Mouse (Mus musculus) limb, embryonic 10.5 days (tissue): ENCODE measurements at regions not wholly inside any gene's neighbourhood (a gene's known extent, or its start where the extent isn't known, plus 50 kb on each side); places are given as distances from the start of the nearest gene placed in this dataset.

Experiments
- DNase-seq: peaks from one replicate; pipeline ENCODE4 v3.0.0-alpha.2; 2017; ENCODE audit warnings: low spot score
- H3K27ac ChIP-seq: fragments of 300-500 bp; sonication (generic); 2 replicates; pipeline ENCODE4 v1.5.1; 2016; ENCODE audit warnings: mild to moderate bottlenecking
- H3K27me3 ChIP-seq: fragments of 300-500 bp; sonication (generic); 2 replicates; pipeline ENCODE4 v1.6.1; 2016; ENCODE audit warnings: low read depth, mild to moderate bottlenecking; ENCODE audit not compliant: poor library complexity, severe bottlenecking
- H3K36me3 ChIP-seq: fragments of 300-500 bp; sonication (generic); 2 replicates; pipeline ENCODE4 v1.6.1; 2016; ENCODE audit warnings: mild to moderate bottlenecking, moderate library complexity
- H3K4me1 ChIP-seq: fragments of 300-500 bp; sonication (generic); 2 replicates; pipeline ENCODE4 v1.6.1; 2016
- H3K4me3 ChIP-seq: fragments of 300-500 bp; sonication (generic); 2 replicates; pipeline ENCODE4 v1.5.1; 2016; ENCODE audit warnings: mild to moderate bottlenecking, moderate library complexity
- H3K9me3 ChIP-seq: fragments of 300-500 bp; sonication (generic); replicated peaks from 2 replicates; pipeline ENCODE4 v1.6.1; 2016; ENCODE audit warnings: mild to moderate bottlenecking
- WGBS: fragments of 180-500 bp; shearing (Covaris S2); methylation state at CpG from one replicate; pipeline ENCODE4 v1.1.7; 2016; 5-methylcytosine and 5-hydroxymethylcytosine counted together

DNA sequence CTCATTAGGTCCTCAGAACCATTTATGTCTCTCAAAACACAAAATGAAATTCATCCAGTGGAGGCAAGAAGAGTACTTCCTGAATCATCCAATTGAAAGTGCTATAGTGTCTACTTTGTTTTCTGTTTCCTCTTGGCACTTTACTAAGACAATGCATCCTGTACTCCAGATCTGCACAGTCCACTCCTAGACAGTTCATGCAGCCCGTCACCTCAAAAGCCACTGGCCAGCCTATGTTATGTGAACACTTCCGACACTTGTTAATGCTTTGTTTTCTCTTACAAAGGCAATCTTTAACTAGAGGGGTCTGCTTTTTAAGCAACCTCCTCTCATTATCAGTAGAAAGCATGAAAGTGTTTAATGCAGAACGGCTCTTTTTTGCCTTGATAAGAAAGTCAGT lies 597.1 kb upstream of the Sptlc3 start:
- Histone ChIP-seq H3K36me3 (no peaks in the 10 kb centered on the region), H3K4me3 (no peak overlapping the region), H3K9me3 (no peaks in the 10 kb centered on the region), H3K4me1 (0 out of 2 replicates have a peak, but pooled peaks cover 4% of the 10 kb centered on the region), H3K27me3 (no peaks in the 10 kb centered on the region), H3K27ac (no peak overlapping the region)
- 79% methylated on average over 3 of the region's 3 CpGs for WGBS
- DNase-seq: no peak

DNA sequence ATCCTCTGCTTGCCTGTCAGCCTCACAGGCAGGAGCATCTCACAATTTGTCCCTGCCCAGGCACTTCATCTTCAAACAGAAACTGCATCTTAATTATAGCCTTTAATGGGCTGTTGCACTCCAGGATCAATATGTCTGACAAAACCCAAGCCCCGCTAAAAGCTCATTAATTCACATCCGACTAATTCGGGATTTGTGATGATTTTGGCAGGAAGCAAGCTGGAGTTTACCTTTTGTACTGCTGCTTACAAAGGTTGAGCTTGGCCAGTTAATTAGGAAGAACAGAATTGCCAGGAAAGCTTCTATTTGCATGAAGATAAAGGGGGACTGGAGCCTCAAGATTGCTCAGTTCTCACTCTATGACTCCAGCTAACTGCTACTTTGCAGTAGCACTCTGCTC lies 596.6 kb upstream of the Sptlc3 start:
- WGBS: 34% methylated on average over 3 of the region's 3 CpGs
- no peaks in the 10 kb centered on the region for H3K27me3 ChIP-seq
- no peak overlapping the region for H3K4me3 ChIP-seq
- H3K4me1 ChIP-seq: 0 out of 2 replicates have a peak, but pooled peaks cover 4% of the 10 kb centered on the region
- no peaks in the 10 kb centered on the region for H3K36me3 ChIP-seq
- DNase-seq: no peak
- H3K27ac ChIP-seq: no peak overlapping the region
- H3K9me3 ChIP-seq: no peaks in the 10 kb centered on the region

DNA sequence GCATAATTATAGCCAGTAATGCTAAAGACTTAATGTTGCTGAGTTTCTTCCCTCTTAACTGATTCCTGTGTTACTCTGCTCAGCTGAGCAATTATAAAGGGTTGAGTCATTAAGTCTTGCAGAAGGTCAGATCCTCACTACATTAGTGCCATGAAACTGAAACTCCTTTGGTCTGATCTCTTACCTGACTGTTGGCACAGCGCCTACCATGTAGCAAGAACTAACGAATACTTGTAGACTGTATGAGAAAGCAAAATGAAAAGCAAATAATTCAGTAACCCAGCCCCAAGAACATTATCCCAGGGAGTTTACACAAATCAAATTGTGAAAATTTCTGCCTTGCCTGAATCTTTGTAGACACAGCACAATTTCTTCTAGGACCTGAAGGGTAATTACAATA lies 556.5 kb upstream of the Sptlc3 start:
- Histone ChIP-seq H3K27me3 (no peaks in the 10 kb centered on the region), H3K27ac (no peak overlapping the region), H3K36me3 (no peaks in the 10 kb centered on the region), H3K4me1 (no peaks in the 10 kb centered on the region), H3K4me3 (no peak overlapping the region), H3K9me3 (no peaks in the 10 kb centered on the region)
- DNase-seq: no peak
- 93% methylated on average over 2 of the region's 2 CpGs for WGBS

DNA sequence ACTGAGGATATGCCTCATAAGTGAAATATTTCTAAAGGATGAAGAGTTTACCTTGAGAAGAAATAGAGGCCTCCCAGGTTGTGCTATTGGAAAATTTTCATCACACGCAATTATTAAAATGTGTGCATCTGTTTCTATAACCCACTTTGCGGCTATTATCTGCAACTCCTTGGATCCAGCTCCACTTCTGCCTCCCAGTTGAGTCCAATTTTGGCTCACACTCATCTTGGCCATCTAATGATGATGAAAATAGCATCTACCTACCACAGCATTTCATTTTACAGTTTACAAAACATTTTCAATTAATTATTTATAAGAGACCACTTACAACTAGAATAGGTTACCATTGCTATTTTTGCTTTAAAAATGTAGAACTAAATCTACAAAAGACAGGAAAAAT lies 554.3 kb upstream of the Sptlc3 start:
- Histone ChIP-seq H3K27ac (no peak overlapping the region), H3K9me3 (no peaks in the 10 kb centered on the region), H3K27me3 (no peaks in the 10 kb centered on the region), H3K36me3 (no peaks in the 10 kb centered on the region), H3K4me3 (no peak overlapping the region), H3K4me1 (no peaks in the 10 kb centered on the region)
- DNase-seq: no peak
- 92% methylated on average over 2 of the region's 2 CpGs for WGBS

DNA sequence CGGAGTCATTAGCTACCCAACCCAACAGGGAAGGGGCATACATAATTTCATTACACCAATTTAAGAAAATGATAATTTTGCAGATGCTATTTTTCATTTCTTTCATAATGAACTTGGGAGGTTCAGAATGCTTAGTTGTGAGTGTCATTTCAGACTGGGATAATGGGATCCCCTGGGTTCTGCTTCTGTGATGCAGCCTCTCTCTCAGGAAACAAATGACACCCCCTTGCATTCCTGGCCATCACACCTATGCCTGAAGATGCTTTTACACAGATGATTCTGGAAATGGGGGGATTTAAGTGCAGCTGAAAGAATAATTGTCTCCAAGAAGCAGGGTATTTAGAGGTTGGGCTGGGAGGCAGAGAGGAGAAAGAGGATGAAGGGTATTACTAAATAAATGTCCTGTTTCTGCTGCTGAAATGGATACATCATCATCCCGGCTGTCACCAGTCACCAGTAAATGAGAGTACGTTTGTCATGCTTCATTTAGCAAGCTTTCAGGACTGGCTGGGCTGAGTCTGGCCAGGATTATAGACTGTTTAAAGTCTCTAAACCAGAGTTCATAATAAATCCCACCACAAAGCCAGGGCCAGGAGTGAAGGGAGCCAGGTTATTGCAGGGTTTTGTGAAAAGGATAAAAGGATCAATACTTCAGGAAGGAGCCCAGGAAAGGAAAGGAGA lies 527.5 kb upstream of the Sptlc3 start:
- no peak for DNase-seq
- Histone ChIP-seq H3K27ac (no peak overlapping the region), H3K4me1 (no peaks in the 10 kb centered on the region), H3K27me3 (no peaks in the 10 kb centered on the region), H3K9me3 (no peaks in the 10 kb centered on the region), H3K36me3 (no peaks in the 10 kb centered on the region), H3K4me3 (no peak overlapping the region)
- 78% methylated on average over 3 of the region's 3 CpGs for WGBS

DNA sequence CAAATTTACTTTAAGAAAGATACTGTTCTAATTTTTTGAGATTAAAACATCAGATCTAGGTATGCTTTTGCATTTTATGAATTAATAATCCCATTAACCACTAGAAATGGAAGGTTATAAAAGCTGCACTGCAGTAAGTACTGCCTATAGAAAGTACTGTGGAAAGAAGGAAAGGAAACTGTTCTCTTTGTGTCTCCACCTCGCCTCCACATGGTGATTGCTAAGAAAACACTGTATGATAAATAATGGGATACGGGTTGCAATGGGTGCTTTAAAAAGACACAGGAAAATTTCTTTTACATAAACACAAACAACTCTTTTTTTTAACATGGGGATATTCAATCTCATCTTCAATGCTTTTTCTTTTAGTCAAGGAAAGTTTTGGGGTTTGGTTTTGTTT lies 519.2 kb upstream of the Sptlc3 start:
- H3K4me1 ChIP-seq: no peaks in the 10 kb centered on the region
- no peak for DNase-seq
- no peaks in the 10 kb centered on the region for H3K27me3 ChIP-seq
- 65% methylated on average over 2 of the region's 2 CpGs for WGBS
- no peaks in the 10 kb centered on the region for H3K9me3 ChIP-seq
- H3K4me3 ChIP-seq: no peak overlapping the region
- H3K36me3 ChIP-seq: no peaks in the 10 kb centered on the region
- H3K27ac ChIP-seq: no peak overlapping the region

DNA sequence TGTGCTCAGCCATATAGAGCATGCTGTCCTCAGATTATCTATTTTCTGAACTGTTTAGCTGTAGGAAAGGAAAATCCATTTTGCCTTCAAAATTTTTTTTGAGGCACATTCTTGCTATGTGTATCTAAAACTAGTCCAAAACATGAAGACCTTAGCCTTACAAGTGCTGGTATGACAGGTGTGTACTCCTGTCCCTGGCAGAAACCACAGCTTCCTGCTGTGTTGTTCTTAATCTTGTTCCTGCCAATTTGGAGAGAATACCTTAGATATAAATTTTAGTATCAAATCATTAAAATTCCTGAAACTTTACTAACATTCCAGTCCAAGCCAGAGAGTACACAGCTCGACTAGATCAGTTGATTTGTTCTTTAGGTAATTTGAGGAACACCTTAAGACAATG lies 503.7 kb upstream of the Sptlc3 start:
- Histone ChIP-seq H3K9me3 (no peaks in the 10 kb centered on the region), H3K27me3 (no peaks in the 10 kb centered on the region), H3K27ac (no peak overlapping the region), H3K4me3 (no peak overlapping the region), H3K4me1 (no peaks in the 10 kb centered on the region), H3K36me3 (no peaks in the 10 kb centered on the region)
- no peak for DNase-seq
- 58% methylated on average over 1 of the region's 1 CpGs for WGBS

DNA sequence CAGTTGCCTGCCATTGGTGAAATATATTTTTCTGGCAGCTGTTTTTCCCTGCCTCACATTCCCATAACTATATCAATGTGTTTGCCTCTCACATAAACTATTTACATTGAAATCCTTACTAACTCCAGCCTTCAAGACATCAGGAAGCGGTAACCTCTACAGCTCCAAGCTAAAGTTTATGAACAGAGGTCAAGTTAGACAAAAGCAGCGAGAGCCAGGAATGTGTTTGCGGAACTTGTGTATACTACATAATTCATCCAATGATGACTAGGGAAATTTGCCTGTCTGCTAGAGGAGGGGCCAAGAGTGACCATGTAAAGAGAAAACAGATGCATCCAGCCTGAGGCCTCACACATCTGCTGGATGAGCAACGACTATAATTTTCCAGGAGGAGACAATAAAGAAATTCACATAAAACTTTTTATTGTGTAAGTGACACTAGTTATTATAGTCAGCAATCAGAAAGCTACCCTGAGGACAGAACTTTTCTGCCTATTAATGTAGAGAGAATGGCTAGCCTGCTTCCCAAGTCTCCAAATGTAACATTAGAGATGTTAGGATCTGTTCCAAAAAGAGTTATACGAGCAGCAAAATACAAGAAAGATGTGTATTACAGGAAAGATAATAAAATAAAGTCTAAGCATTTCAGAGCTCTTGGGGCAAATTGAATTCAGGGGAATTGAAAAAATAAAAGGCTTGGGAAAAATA lies 461.5 kb upstream of the Sptlc3 start:
- 71% methylated on average over 5 of the region's 5 CpGs for WGBS
- H3K27me3 ChIP-seq: no peaks in the 10 kb centered on the region
- H3K4me3 ChIP-seq: no peak overlapping the region
- H3K4me1 ChIP-seq: no peaks in the 10 kb centered on the region
- H3K27ac ChIP-seq: no peak overlapping the region
- no peaks in the 10 kb centered on the region for H3K9me3 ChIP-seq
- DNase-seq: peak; percentile 33
- no peaks in the 10 kb centered on the region for H3K36me3 ChIP-seq

DNA sequence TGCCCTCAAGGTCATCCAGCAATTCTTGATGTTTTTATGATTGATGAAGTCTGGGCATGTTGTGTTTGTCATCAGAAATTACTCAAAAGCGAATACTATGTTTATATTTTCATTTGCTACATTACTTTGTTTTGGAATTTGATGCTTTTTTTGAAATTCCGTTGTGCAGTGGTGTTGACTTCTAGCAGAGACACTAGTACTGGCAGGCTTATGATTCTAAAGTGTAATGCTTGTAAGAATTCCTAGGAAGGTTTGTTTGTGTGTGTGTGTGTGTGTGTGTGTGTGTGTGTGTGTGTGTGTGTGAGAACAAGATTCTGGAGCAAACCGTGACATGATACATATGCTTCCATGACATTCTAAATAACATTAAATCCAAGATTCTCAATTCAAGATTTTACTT lies 458.9 kb upstream of the Sptlc3 start:
- H3K36me3 ChIP-seq: no peaks in the 10 kb centered on the region
- H3K9me3 ChIP-seq: no peaks in the 10 kb centered on the region
- no peak for DNase-seq
- no peaks in the 10 kb centered on the region for H3K27me3 ChIP-seq
- no peaks in the 10 kb centered on the region for H3K4me1 ChIP-seq
- WGBS: 83% methylated on average over 3 of the region's 3 CpGs
- H3K27ac ChIP-seq: no peak overlapping the region
- no peak overlapping the region for H3K4me3 ChIP-seq

DNA sequence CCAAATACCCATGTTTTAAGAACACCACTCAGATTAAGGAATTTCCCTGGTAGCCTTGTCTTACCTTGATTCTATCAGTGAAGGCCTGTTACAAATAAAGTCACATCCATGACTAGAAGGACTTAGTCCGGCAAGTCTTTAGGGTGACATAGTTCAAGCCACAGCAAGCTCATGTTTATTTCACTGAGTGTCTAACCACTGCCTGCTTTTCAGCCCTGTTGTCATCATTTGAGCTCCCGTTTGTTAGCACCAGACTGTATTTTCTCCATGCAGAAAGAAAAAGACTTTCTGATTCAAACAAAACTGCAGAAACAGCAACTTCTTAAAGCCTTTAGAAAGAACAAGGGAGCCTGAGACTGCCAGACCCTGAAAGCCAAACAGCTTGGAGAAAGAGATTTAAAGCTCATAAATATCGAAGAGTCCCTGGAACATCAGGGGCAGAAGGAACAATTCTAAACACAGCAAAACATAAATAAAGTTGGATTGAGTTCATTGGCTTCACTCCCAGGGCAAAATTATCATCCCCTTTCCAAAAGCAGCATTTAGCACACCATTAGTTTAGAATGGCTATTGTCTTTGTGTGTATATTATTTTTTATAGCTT lies 451.9 kb upstream of the Sptlc3 start:
- H3K4me3 ChIP-seq: no peak overlapping the region
- H3K9me3 ChIP-seq: no peaks in the 10 kb centered on the region
- no peaks in the 10 kb centered on the region for H3K27me3 ChIP-seq
- no peak overlapping the region for H3K27ac ChIP-seq
- no peaks in the 10 kb centered on the region for H3K36me3 ChIP-seq
- H3K4me1 ChIP-seq: no peaks in the 10 kb centered on the region
- 85% methylated on average over 3 of the region's 3 CpGs for WGBS
- no peak for DNase-seq

DNA sequence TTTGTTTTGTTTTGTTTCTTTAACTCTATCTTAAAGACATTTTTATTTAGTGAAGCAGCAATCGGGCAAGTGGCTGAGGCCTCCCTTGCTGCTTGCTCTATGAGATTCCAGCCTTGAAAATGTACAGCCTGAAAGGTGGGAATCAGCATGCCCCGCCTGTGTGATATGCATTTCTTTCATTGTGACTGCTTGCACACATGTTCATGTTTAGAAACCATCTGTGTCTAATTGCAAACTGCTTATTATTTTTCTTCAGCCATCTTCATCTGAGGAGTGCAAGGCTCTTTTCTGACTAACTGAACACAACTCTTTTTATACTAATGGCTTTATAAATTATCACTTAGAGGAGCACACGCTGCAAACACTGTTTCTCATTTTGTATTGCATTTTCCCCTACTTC lies 449.0 kb upstream of the Sptlc3 start:
- no peaks in the 10 kb centered on the region for H3K36me3 ChIP-seq
- H3K27me3 ChIP-seq: no peaks in the 10 kb centered on the region
- WGBS: 87% methylated on average over 3 of the region's 3 CpGs

DNA sequence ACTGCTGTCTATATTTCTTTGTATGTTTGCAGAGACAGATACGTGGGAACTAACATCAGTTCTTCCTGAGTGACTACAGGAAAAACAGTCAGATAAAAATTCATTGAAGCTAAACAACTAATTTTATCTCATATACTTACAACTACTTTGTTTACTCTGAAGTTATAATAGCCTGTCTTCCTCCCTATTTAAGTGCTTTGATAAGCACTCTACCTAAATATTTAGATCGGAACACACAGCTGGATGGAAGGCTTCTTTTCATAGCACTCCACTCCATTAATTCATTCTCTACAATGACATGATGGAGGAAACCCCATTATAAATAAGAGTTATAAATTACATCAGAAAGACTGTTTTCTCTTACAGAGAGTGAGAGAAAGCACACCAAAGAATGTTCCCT lies 438.5 kb upstream of the Sptlc3 start:
- Histone ChIP-seq H3K4me1 (no peaks in the 10 kb centered on the region), H3K9me3 (no peaks in the 10 kb centered on the region), H3K27me3 (no peaks in the 10 kb centered on the region), H3K27ac (no peak overlapping the region), H3K36me3 (no peaks in the 10 kb centered on the region), H3K4me3 (no peak overlapping the region)
- 84% methylated on average over 2 of the region's 2 CpGs for WGBS
- no peak for DNase-seq

More for the DNA sequence above, 449.0 kb upstream of the Sptlc3 start:
- DNase-seq: no peak
- no peak overlapping the region for H3K27ac ChIP-seq
- H3K4me3 ChIP-seq: no peak overlapping the region
- no peaks in the 10 kb centered on the region for H3K4me1 ChIP-seq
- no peaks in the 10 kb centered on the region for H3K9me3 ChIP-seq

DNA sequence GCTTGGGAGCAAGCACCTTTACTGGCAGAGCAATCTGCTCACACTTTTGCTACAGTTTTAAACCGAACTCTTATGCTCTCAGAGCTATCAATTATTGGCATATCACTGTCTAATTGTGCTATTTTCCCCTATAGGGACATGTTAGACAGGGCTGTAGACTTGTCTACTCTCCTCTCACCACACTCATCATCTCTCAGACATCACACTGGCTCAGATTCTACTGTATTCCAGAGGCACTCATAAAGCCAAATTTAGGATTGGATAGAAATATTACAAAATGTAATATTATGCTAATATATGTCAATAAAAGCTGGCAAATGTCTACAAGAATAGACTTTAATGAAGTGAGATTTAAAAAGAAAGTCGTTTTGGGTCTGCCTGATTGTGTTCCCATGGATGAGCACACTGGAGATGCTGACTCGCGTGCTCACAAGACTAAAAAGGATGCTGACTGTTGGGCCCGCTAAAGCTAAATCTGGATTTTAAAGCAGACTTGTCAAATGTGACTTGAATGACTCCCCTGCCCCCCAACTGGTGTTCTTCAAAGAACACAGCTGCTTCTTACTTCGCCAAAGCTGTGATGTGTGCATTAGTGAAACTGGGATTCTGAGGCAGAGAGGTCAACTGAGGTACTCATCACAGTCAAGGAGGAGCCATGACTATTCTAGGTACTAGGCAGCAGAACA lies 424.3 kb upstream of the Sptlc3 start:
- Histone ChIP-seq H3K4me1 (no peaks in the 10 kb centered on the region), H3K4me3 (no peak overlapping the region), H3K9me3 (no peaks in the 10 kb centered on the region), H3K36me3 (no peaks in the 10 kb centered on the region), H3K27ac (no peak overlapping the region), H3K27me3 (no peaks in the 10 kb centered on the region)
- DNase-seq: no peak
- 85% methylated on average over 6 of the region's 6 CpGs for WGBS
